Mouse (Mus musculus): Measurements from ENCODE around the gene Cdip1.
A peak's percentile ranks its signal among the peaks of the same experiment; 100 is the strongest.
"Not testable (repeated sequence)": the region's sequence is repeated elsewhere in the genome, so short reads cannot be mapped to it uniquely, and the experiment has no call there.

Cdip1 gene

GRCm38 (mm10) chr16:4773289-4773970 is 16.7 kb downstream of the Cdip1 start:
- no peak for DNase-seq (ENCODE audit: extremely low spot score, low read depth, low spot score)

- no peak for DNase-seq (ENCODE audit: extremely low spot score, low read depth, low spot score)
Observed at GRCm38 (mm10) chr16:4768719-4769118, 21.4 kb downstream of the Cdip1 start.

- DNase-seq (ENCODE audit: extremely low spot score, low read depth, low spot score), result no peak
Observed at GRCm38 (mm10) chr16:4767012-4767790, 22.9 kb downstream of the Cdip1 start.

- no peak for DNase-seq (ENCODE audit: extremely low spot score, low read depth, low spot score)
Observed at GRCm38 (mm10) chr16:4765852-4766251, 24.2 kb downstream of the Cdip1 start.

- no peak for DNase-seq (ENCODE audit: extremely low spot score, low read depth, low spot score)
Observed at GRCm38 (mm10) chr16:4763276-4763675, 26.8 kb downstream of the Cdip1 start.

- no peak for DNase-seq (ENCODE audit: extremely low spot score, low read depth, low spot score)
Observed at GRCm38 (mm10) chr16:4762437-4762836, 27.7 kb downstream of the Cdip1 start.

GRCm38 (mm10) chr16:4756660-4757335 is 33.3 kb downstream of the Cdip1 start:
- not testable (repeated sequence) for DNase-seq (ENCODE audit: extremely low spot score, low read depth, low spot score)

- no peak for DNase-seq (ENCODE audit: extremely low spot score, low read depth, low spot score)
Observed at GRCm38 (mm10) chr16:4754045-4754444, 36.0 kb downstream of the Cdip1 start.

- no peak for DNase-seq (ENCODE audit: extremely low spot score, low read depth, low spot score)
Observed at GRCm38 (mm10) chr16:4752155-4752554, 37.9 kb downstream of the Cdip1 start.

GRCm38 (mm10) chr16:4742186-4742585 is 47.9 kb downstream of the Cdip1 start:
- no peak for DNase-seq (ENCODE audit: extremely low spot score, low read depth, low spot score)

- no peak for DNase-seq (ENCODE audit: extremely low spot score, low read depth, low spot score)
Observed at GRCm38 (mm10) chr16:4739994-4740393, 50.1 kb downstream of the Cdip1 start.

GRCm38 (mm10) chr16:4736262-4736661 is 53.8 kb downstream of the Cdip1 start:
- DNase-seq (ENCODE audit: extremely low spot score, low read depth, low spot score), result no peak

GRCm38 (mm10) chr16:4730776-4731358 is 59.2 kb downstream of the Cdip1 start:
- no peak for DNase-seq (ENCODE audit: extremely low spot score, low read depth, low spot score)

GRCm38 (mm10) chr16:4727963-4728362 is 62.1 kb downstream of the Cdip1 start:
- no peak for DNase-seq (ENCODE audit: extremely low spot score, low read depth, low spot score)

- no peak for DNase-seq (ENCODE audit: extremely low spot score, low read depth, low spot score)
Observed at GRCm38 (mm10) chr16:4727526-4727925, 62.6 kb downstream of the Cdip1 start.

- DNase-seq (ENCODE audit: extremely low spot score, low read depth, low spot score), result no peak
Observed at GRCm38 (mm10) chr16:4726528-4727128, 63.5 kb downstream of the Cdip1 start.

GRCm38 (mm10) chr16:4725780-4726527 is 64.1 kb downstream of the Cdip1 start, which contains the start of gene Hmox2:
Gene Hmox2 (plus strand): TSS chr16:4726361.
- DNase-seq (ENCODE audit: extremely low spot score, low read depth, low spot score), result peak; percentile 68

- DNase-seq (ENCODE audit: extremely low spot score, low read depth, low spot score), result no peak
Observed at GRCm38 (mm10) chr16:4725266-4725665, 64.8 kb downstream of the Cdip1 start.

- no peak for DNase-seq (ENCODE audit: extremely low spot score, low read depth, low spot score)
Observed at GRCm38 (mm10) chr16:4722915-4723209, 67.2 kb downstream of the Cdip1 start.

GRCm38 (mm10) chr16:4722128-4722914 is 67.8 kb downstream of the Cdip1 start:
- DNase-seq (ENCODE audit: extremely low spot score, low read depth, low spot score), result no peak
